Mouse (Mus musculus): ENCODE results near the gene Gkn3.

The Gkn3 gene

GRCm38 (mm10) chr6:87388877-87389276 lies at the start of gene Gkn3:
Gene Gkn3, minus strand, starts transcription at chr6:87388935.
- DNase-seq: no peak

GRCm38 (mm10) chr6:87436745-87437144 lies 48.0 kb upstream of the Gkn3 start:
- DNase-seq: no peak

- DNase-seq: no peak
Observed at GRCm38 (mm10) chr6:87435791-87436190, 47.1 kb upstream of the Gkn3 start.

GRCm38 (mm10) chr6:87428487-87429044 lies 39.8 kb upstream of the Gkn3 start, which contains the start of gene Bmp10:
Gene Bmp10, plus strand, starts transcription at chr6:87428994.
- no peak for DNase-seq

GRCm38 (mm10) chr6:87427616-87428015 lies 38.9 kb upstream of the Gkn3 start:
- DNase-seq: no peak

- DNase-seq: no peak
Observed at GRCm38 (mm10) chr6:87426954-87427353, 38.2 kb upstream of the Gkn3 start.

- peak; percentile 2 for DNase-seq
Observed at GRCm38 (mm10) chr6:87424037-87424816, 35.5 kb upstream of the Gkn3 start.

GRCm38 (mm10) chr6:87422304-87422703 lies 33.6 kb upstream of the Gkn3 start:
- DNase-seq: no peak

GRCm38 (mm10) chr6:87412011-87412410 lies 23.3 kb upstream of the Gkn3 start:
- DNase-seq: no peak

- no peak for DNase-seq
Observed at GRCm38 (mm10) chr6:87401456-87401855, 12.7 kb upstream of the Gkn3 start.

- DNase-seq: no peak
Observed at GRCm38 (mm10) chr6:87399886-87400566, 11.3 kb upstream of the Gkn3 start.

- peak; percentile 33 for DNase-seq
Observed at GRCm38 (mm10) chr6:87399137-87399536, 10.4 kb upstream of the Gkn3 start.

GRCm38 (mm10) chr6:87394783-87395182 lies 6.0 kb upstream of the Gkn3 start:
- DNase-seq: no peak

- no peak for DNase-seq
Observed at GRCm38 (mm10) chr6:87393466-87394205, 4.9 kb upstream of the Gkn3 start.

GRCm38 (mm10) chr6:87389455-87389989 lies 787 bp upstream of the Gkn3 start:
- DNase-seq: no peak

GRCm38 (mm10) chr6:87386681-87387080 lies 2.1 kb downstream of the Gkn3 start:
- DNase-seq: no peak

- peak; percentile 27 for DNase-seq
Observed at GRCm38 (mm10) chr6:87386203-87386602, 2.5 kb downstream of the Gkn3 start.

- no peak for DNase-seq
Observed at GRCm38 (mm10) chr6:87384761-87385160, 4.0 kb downstream of the Gkn3 start.

GRCm38 (mm10) chr6:87383926-87384691 lies 4.6 kb downstream of the Gkn3 start:
- no peak for DNase-seq

- no peak for DNase-seq
Observed at GRCm38 (mm10) chr6:87373057-87373456, 15.7 kb downstream of the Gkn3 start, which contains the start of gene Gkn2. Gene Gkn2, plus strand, starts transcription at chr6:87373357.

GRCm38 (mm10) chr6:87369223-87369622 lies 19.5 kb downstream of the Gkn3 start:
- DNase-seq: no peak

- no peak for DNase-seq
Observed at GRCm38 (mm10) chr6:87354441-87354840, 34.3 kb downstream of the Gkn3 start.

Data from cerebellum, adult 11 months (tissue).